Mouse (Mus musculus): ENCODE data around the gene Gm38392. TPM values are rescaled to one million over a fixed set of nuclear protein-coding genes. Genes with fewer than 3 reads are reported as not detected.

The Gm38392 gene
- total RNA-seq, 2 experiments from 2014 or later: not detected

DNA sequence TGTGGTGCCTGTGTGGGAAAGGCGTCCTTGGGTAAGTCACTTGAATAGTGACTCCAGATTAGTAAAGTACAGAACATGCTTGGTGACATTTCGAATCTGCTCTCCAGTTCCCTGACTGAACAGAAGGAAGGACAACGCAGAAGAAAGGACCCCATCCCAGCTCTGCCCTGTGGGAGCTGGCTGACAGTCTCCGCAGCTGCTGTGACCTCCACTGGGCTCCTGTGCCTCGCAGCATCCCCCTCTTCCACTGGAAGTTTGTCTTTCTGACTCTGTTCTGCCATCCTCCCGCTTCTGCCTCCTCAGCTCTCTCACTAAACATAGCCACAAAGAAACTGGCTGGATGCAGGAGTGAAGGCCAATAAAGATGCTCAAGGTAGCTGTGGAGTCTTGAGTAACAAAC lies 84.0 kb downstream of the Gm38392 start:
- ATAC-seq (ENCODE audit: poor library complexity, severe bottlenecking): no peak

DNA sequence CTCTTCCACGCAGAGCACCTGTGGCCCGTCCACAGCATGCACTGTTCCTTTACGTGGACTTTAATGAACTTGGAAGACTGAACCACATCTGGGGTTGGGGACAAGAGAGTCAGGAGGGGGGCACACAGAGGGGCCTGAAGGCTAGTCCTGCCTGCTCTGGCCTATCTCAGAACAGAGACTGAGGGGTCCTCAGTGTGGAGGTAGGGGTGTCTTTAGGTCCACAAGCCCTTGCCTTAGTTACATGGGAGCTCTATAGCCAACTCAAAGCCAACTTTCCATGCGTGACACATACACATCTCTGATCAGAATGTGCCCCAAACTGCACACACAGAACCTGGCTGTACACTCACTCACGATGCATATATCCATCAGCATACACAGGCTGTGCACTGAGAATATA lies 85.4 kb downstream of the Gm38392 start:
- no peak for ATAC-seq (ENCODE audit: poor library complexity, severe bottlenecking)

DNA sequence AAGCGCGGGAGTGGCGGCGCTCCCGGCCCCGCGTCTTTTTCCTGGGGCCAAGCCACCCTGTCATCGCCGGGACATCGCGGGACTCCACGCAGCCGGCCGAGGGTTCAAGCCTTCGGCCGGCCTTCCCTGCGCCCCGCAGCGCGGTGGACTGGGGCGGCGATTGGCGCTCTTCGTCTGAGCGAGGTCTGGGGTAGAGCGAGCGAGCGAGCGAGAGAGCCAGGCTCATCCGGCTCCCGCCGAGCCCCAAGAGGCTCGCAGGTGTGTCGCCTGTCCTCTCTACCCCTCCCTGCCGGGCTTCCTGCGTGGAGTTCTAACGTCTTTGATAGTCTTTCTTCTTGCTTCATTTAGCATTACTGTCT lies 86.1 kb downstream of the Gm38392 start:
- ATAC-seq (ENCODE audit: poor library complexity, severe bottlenecking): no peak

DNA sequence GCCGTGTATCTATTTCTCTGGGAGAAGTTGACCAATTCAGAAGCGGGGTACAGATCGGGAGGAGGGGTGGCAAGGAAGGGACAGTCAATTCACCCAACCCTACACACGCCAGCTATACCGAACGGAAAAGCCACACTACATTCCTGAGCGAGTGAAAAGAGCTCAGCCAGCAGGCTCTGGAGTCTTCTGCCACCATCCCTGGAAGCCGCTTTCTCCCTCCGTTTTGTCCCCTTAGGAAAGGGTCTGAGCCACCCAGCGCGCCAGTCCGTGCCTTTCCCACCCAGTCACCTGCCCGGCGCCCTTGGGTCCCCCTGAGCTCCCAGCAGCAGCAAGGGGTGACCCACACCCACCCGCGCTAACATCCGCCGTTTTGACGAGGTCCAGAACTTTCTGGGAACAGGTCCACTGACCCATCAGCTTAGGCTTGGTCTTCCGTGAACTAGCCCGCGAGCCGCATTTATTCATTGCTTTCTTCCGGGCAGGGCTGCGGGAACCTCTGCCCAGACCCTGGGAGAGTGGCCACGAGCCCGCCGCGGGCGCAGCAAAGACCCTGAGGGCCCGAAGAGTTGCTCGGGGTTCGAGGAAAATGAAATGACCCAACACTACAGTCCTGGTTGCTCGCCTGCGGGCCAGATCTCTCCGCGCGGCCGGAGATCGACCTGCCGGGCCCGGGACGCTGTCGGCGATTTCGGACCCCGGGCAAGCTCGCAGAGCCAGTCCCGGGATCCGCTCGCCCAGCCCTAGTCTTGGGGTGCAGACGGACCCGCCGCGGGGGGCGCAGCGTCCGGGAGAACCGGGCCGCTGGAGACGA lies 86.6 kb downstream of the Gm38392 start:
- no peak for ATAC-seq (ENCODE audit: poor library complexity, severe bottlenecking)

DNA sequence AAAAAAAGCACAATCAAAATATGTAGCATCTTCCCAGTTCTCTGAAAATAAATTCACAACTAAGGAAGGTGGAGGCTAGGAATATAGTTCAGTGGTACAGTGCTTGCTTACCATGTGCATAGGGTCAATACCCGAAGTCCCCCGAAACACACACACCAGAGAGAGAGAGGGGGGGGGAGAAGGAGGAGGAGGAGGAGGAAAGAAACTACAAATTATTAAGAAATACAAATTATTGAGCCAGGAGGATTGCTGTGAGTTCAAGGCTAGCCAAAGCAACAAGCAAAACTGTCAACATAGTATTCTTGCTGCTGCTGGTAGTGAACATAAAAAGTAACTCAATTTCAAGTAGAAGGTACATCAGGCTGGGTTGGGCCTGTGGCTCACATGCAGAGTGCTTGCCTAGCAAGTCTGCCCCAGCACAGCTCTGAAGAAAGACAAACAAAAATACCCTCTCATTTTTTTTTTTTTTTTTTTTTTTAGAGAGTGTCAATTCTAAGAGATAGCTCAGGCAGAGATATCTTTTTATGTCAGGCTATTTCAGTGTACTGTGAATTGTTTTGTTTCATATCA lies 87.4 kb downstream of the Gm38392 start:
- no peak for ATAC-seq (ENCODE audit: poor library complexity, severe bottlenecking)

DNA sequence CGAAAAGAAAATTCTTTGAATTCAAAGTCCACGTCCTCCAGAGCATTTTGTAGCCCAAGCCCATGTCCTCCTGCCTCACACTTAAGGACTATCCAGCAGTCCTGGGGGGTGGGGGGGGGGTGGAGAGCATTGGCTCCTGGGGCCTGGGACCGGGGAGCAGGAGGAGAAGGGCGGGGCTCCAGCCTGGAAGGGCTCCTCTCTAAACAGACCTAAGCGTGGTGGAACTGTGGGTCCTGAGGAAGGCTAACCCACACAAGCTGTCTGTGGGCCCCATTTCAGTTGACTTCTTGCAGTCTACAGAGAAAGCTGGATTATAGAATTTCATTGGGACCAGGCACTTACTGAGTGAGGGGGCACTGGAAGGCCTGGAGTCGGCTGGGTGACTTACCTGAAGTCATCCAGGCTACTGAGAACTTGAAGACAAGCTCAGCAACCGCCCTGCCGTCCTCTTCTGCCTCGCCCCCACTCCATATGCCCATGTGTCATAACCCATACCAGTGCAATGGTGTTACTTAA lies 88.4 kb downstream of the Gm38392 start:
- ATAC-seq (ENCODE audit: poor library complexity, severe bottlenecking): no peak

DNA sequence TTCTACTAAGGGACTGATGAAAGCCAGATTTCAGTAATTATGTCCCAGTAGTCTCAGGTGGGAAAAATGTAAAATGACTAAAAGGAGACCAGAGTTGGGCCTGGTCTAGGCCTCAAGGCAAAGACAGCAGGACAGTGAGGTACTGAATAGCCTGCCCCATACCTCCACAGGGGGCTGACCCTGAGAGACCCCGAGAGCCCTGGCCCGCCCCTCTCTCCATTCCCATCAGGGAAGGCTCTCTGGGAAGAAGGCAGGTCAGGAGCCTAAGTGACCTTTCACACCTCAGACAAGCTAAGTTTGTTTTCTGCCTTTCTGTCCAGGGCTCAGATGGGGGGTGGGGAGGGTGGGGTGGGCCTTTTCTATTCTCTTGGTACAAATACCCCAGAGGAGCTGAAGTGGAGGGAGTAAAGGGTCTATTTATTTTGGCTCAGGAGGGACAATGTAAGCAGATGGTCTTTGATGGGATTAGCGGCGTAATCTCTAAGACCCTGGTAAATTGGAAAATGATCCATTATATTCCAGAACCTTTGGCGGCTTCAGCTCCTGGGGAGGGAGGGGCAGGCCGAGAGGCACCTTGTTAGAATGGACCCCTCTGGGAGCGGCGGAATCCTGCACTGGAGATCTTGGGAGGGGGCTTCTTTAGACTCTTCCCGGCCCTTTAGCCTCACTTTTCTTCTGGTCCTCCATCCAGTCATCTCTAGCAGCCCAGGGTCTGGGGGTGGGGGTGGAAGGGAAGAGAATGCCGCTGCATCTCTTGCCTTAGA lies 89.1 kb downstream of the Gm38392 start:
- ATAC-seq (ENCODE audit: poor library complexity, severe bottlenecking): no peak

Other genes starting within 250 kb of the Gm38392 start
- gene Gpatch4, start 244.1 kb downstream of the Gm38392 start, total RNA-seq (2015): 7.3 TPM in 2 replicates
- 9.5 and 10.1 TPM in 2 replicates for gene Gpatch4, start 244.1 kb downstream of the Gm38392 start, total RNA-seq (2017)
- 48.2 and 56.4 TPM in 2 replicates for gene Naxe, start 228.7 kb downstream of the Gm38392 start, total RNA-seq (2015)
- gene Naxe, start 228.7 kb downstream of the Gm38392 start, total RNA-seq (2017): 17.8 and 29.3 TPM in 2 replicates
- gene Ttc24, start 208.9 kb downstream of the Gm38392 start, total RNA-seq (2015): not detected in 2 replicates
- gene Ttc24, start 208.9 kb downstream of the Gm38392 start, total RNA-seq (2017): not detected in 2 replicates
- gene Iqgap3, start 205.2 kb downstream of the Gm38392 start, total RNA-seq (2015): 13.5 and 16.3 TPM in 2 replicates
- gene Iqgap3, start 205.2 kb downstream of the Gm38392 start, total RNA-seq (2017): 26.3 and 27.8 TPM in 2 replicates
- 73.3 and 77.4 TPM in 2 replicates for gene Mef2d, start 144.8 kb downstream of the Gm38392 start, total RNA-seq (2015)
- 29.2 and 42.0 TPM in 2 replicates for gene Mef2d, start 144.8 kb downstream of the Gm38392 start, total RNA-seq (2017)
- gene Rhbg, start 32.5 kb downstream of the Gm38392 start, total RNA-seq (2015): not detected in 2 replicates
- not detected in 2 replicates for gene Rhbg, start 32.5 kb downstream of the Gm38392 start, total RNA-seq (2017)
- 2.8 and 6.6 TPM in 2 replicates for gene Tsacc, start 9.8 kb upstream of the Gm38392 start, total RNA-seq (2015)
- 0.95 and 3.5 TPM in 2 replicates for gene Tsacc, start 9.8 kb upstream of the Gm38392 start, total RNA-seq (2017)
- gene Cct3, start 9.9 kb upstream of the Gm38392 start, total RNA-seq (2015): 153 and 179 TPM in 2 replicates
- gene Cct3, start 9.9 kb upstream of the Gm38392 start, total RNA-seq (2017): 90.2 and 91.2 TPM in 2 replicates
- 146 and 170 TPM in 2 replicates for gene Glmp, start 37.8 kb upstream of the Gm38392 start, total RNA-seq (2015)
- 40.6 and 45.1 TPM in 2 replicates for gene Glmp, start 37.8 kb upstream of the Gm38392 start, total RNA-seq (2017)
- gene Tmem79, start 48.9 kb upstream of the Gm38392 start, total RNA-seq (2015): 2.6 TPM in 1 of 2 replicates, not detected in the other
- gene Tmem79, start 48.9 kb upstream of the Gm38392 start, total RNA-seq (2017): 1.2 TPM in 1 of 2 replicates, not detected in the other
- 20.6 and 21.1 TPM in 2 replicates for gene Smg5, start 49.0 kb upstream of the Gm38392 start, total RNA-seq (2015)
- gene Smg5, start 49.0 kb upstream of the Gm38392 start, total RNA-seq (2017): 34.5 and 48.0 TPM in 2 replicates
- gene Paqr6, start 77.4 kb upstream of the Gm38392 start, total RNA-seq (2015): not detected in 2 replicates
- gene Paqr6, start 77.4 kb upstream of the Gm38392 start, total RNA-seq (2017): not detected in 2 replicates
- not detected in 2 replicates for gene Bglap3, start 85.5 kb upstream of the Gm38392 start, total RNA-seq (2015)
- not detected in 2 replicates for gene Bglap3, start 85.5 kb upstream of the Gm38392 start, total RNA-seq (2017)
- gene Bglap2, start 91.5 kb upstream of the Gm38392 start, total RNA-seq (2015): 0.84 TPM in 1 of 2 replicates, not detected in the other
- 0.66 TPM in 1 of 2 replicates, not detected in the other for gene Bglap2, start 91.5 kb upstream of the Gm38392 start, total RNA-seq (2017)
- gene Bglap, start 97.3 kb upstream of the Gm38392 start, total RNA-seq (2015): 0.93 and 1.5 TPM in 2 replicates
- 5.0 and 6.3 TPM in 2 replicates for gene Bglap, start 97.3 kb upstream of the Gm38392 start, total RNA-seq (2017)
- 115 and 131 TPM in 2 replicates for gene Pmf1, start 123.1 kb upstream of the Gm38392 start, total RNA-seq (2015)
- gene Pmf1, start 123.1 kb upstream of the Gm38392 start, total RNA-seq (2017): 78.5 and 81.9 TPM in 2 replicates
- gene Slc25a44, start 137.9 kb upstream of the Gm38392 start, total RNA-seq (2015): 11.4 and 11.6 TPM in 2 replicates
- gene Slc25a44, start 137.9 kb upstream of the Gm38392 start, total RNA-seq (2017): 17.4 and 18.7 TPM in 2 replicates
- 171 and 181 TPM in 2 replicates for gene Sema4a, start 174.0 kb upstream of the Gm38392 start, total RNA-seq (2015)
- gene Sema4a, start 174.0 kb upstream of the Gm38392 start, total RNA-seq (2017): 164 and 167 TPM in 2 replicates
- gene Lmna, start 222.7 kb upstream of the Gm38392 start, total RNA-seq (2015): 1.5 and 1.9 TPM in 2 replicates
- gene Lmna, start 222.7 kb upstream of the Gm38392 start, total RNA-seq (2017): 2.5 and 4.5 TPM in 2 replicates
- gene Mex3a, start 245.2 kb upstream of the Gm38392 start, total RNA-seq (2015): 0.04 and 0.05 TPM in 2 replicates
- gene Mex3a, start 245.2 kb upstream of the Gm38392 start, total RNA-seq (2017): 0.04 and 0.18 TPM in 2 replicates